Mouse (Mus musculus) liver, adult 2 months (tissue): ENCODE measurements around the gene Cdkal1.

Source experiments
- CTCF ChIP-seq: fragments of 200-500 bp; IDR thresholded peaks from 2 replicates; pipeline ENCODE4 v1.5.1; 2011; ENCODE audit warnings: low read depth, low read length, control low read depth
- POLR2A ChIP-seq: fragments of 200-500 bp; IDR thresholded peaks from 2 replicates; pipeline ENCODE4 v1.6.1; 2011; ENCODE audit warnings: low read length, control low read depth; ENCODE audit not compliant: insufficient read depth; ENCODE audit errors: extremely low read depth

DNA sequence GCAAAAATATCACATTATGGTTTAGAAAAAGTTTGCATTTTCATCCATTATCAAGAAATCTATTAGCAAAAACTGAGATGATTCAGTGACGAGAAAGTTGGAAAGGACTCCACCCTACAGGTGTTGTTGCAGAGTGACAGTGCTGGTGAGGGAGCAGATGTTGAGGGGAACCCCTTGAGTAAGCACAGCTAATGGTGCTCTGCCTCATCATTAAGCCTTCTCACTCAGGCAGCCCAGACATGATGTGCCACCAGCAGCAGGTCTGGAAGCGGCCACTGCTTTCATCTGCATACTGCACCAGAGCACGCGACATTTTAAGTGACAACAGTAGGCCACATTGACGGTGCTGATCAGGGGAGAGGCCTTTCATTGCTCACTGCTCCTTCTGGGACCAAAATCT lies 264.8 kb downstream of the Cdkal1 start:
- no peak for TF ChIP-seq CTCF
- no peak for TF ChIP-seq POLR2A
